Mouse (Mus musculus) frontal cortex, adult (tissue): ENCODE measurements around the gene Aqp7.

Source experiments
- ATAC-seq: cut with Nextera tagmentation; 2 replicates; pipeline ENCODE4 v1.9.2; 2017; ENCODE audit warnings: mild to moderate bottlenecking, moderate library complexity, mixed read lengths; ENCODE audit not compliant: low TSS enrichment

Gene Aqp7

GRCm38 (mm10) chr4:41057361-41057760 is 9.4 kb upstream of the Aqp7 start:
- ATAC-seq, result no peak

GRCm38 (mm10) chr4:41056742-41057332 is 8.9 kb upstream of the Aqp7 start:
- no peak for ATAC-seq

GRCm38 (mm10) chr4:41056253-41056652 is 8.3 kb upstream of the Aqp7 start:
- no peak for ATAC-seq

- ATAC-seq, result no peak
These were observed 7.2 kb upstream of the Aqp7 start for GRCm38 (mm10) chr4:41055111-41055510.

GRCm38 (mm10) chr4:41051781-41052180 is 3.8 kb upstream of the Aqp7 start:
- ATAC-seq, result no peak

GRCm38 (mm10) chr4:41050726-41051675 is 3.1 kb upstream of the Aqp7 start:
- ATAC-seq, result peak; percentile 95

- ATAC-seq, result no peak
These were observed 987 bp upstream of the Aqp7 start for GRCm38 (mm10) chr4:41048926-41049325.

GRCm38 (mm10) chr4:41046254-41046795 is 1.6 kb downstream of the Aqp7 start:
- no peak for ATAC-seq

GRCm38 (mm10) chr4:41045288-41045687 is 2.7 kb downstream of the Aqp7 start:
- no peak for ATAC-seq

- ATAC-seq, result no peak
These were observed 4.0 kb downstream of the Aqp7 start for GRCm38 (mm10) chr4:41043961-41044360.

- ATAC-seq, result no peak
These were observed 5.1 kb downstream of the Aqp7 start for GRCm38 (mm10) chr4:41042880-41043279.

- no peak for ATAC-seq
These were observed 7.0 kb downstream of the Aqp7 start for GRCm38 (mm10) chr4:41040983-41041382.

GRCm38 (mm10) chr4:41037942-41038341 is 10.0 kb downstream of the Aqp7 start:
- ATAC-seq, result no peak

GRCm38 (mm10) chr4:41031242-41031641 is 16.7 kb downstream of the Aqp7 start:
- ATAC-seq, result no peak

- ATAC-seq, result peak; percentile 96
These were observed 18.6 kb downstream of the Aqp7 start for GRCm38 (mm10) chr4:41029372-41029771.

GRCm38 (mm10) chr4:41028272-41028671 is 19.7 kb downstream of the Aqp7 start:
- no peak for ATAC-seq

- ATAC-seq, result no peak
These were observed 20.1 kb downstream of the Aqp7 start for GRCm38 (mm10) chr4:41027872-41028271.

GRCm38 (mm10) chr4:41026086-41026787 is 21.7 kb downstream of the Aqp7 start:
- ATAC-seq, result no peak

- no peak for ATAC-seq
These were observed 26.8 kb downstream of the Aqp7 start for GRCm38 (mm10) chr4:41021094-41021493.

- ATAC-seq, result no peak
These were observed 32.1 kb downstream of the Aqp7 start for GRCm38 (mm10) chr4:41015798-41016197.

GRCm38 (mm10) chr4:41013351-41013750 is 34.6 kb downstream of the Aqp7 start:
- no peak for ATAC-seq
